Mouse (Mus musculus) C2C12 (cell line): Measurements from ENCODE around the gene Tbc1d21. TPM values are rescaled to one million over a fixed set of nuclear protein-coding genes. Genes with fewer than 3 reads are reported as not detected.
A peak's percentile ranks its signal among the peaks of the same experiment; 100 is the strongest.

Experiments used
- H3K27me3 ChIP-seq: one replicate; pipeline ENCODE4 v1.6.1; 2011; ENCODE audit not compliant: control insufficient read depth, insufficient read depth, insufficient read length
- H3K36me3 ChIP-seq: one replicate; pipeline ENCODE4 v1.6.1; 2011; ENCODE audit not compliant: control insufficient read depth, insufficient read depth
- H3K4me3 ChIP-seq: one replicate; pipeline ENCODE4 v1.5.1; 2011; ENCODE audit warnings: mild to moderate bottlenecking, control low read depth; ENCODE audit not compliant: poor library complexity, insufficient read depth, severe bottlenecking
- H3K79me2 ChIP-seq: one replicate; pipeline ENCODE4 v1.6.1; 2011; ENCODE audit not compliant: control insufficient read depth, insufficient read depth
- H3K79me3 ChIP-seq: one replicate; pipeline ENCODE4 v1.6.1; 2011; ENCODE audit warnings: low read depth, control low read depth
- H3ac ChIP-seq: one replicate; pipeline ENCODE3; 2011; ENCODE audit warnings: low read depth; ENCODE audit not compliant: control insufficient read depth, insufficient read length
- CEBPB ChIP-seq: IDR thresholded peaks from one replicate; pipeline ENCODE4 v1.6.1; 2011; ENCODE audit warnings: low read depth, mild to moderate bottlenecking, control low read depth, moderate library complexity
- CTCF ChIP-seq: IDR thresholded peaks from one replicate; pipeline ENCODE4 v1.5.1; 2011; ENCODE audit not compliant: control insufficient read depth, insufficient read depth, insufficient read length
- FOSL1 ChIP-seq: IDR thresholded peaks from one replicate; pipeline ENCODE4 v1.8.0; 2011; ENCODE audit warnings: mild to moderate bottlenecking, low read length; ENCODE audit not compliant: poor library complexity, insufficient read depth, severe bottlenecking
- MAX ChIP-seq: IDR thresholded peaks from one replicate; pipeline ENCODE4 v1.6.1; 2011; ENCODE audit warnings: mild to moderate bottlenecking, control low read depth
- MYOD1 ChIP-seq: IDR thresholded peaks from one replicate; pipeline ENCODE4 v1.6.1; 2011; ENCODE audit warnings: low read depth; ENCODE audit not compliant: control insufficient read depth, insufficient read length
- MYOG ChIP-seq: IDR thresholded peaks from one replicate; pipeline ENCODE4 v1.6.1; 2011; ENCODE audit not compliant: control insufficient read depth, insufficient read length; ENCODE audit errors: extremely low read depth
- USF1 ChIP-seq: IDR thresholded peaks from one replicate; pipeline ENCODE4 v1.6.1; 2011; ENCODE audit warnings: low read depth, mild to moderate bottlenecking, control low read depth, moderate library complexity
- polyA plus RNA-seq: library from polyadenylated mRNA; unstranded; fragments of >200 nt; fragmentation: generic; extraction: Trizol; gene quantifications from one replicate; pipeline ENCODE4 v1.2.1, GENCODE M21; 2012; ENCODE audit warnings: missing spikeins

The Tbc1d21 gene
- polyA plus RNA-seq, 1 experiment: not detected

DNA sequence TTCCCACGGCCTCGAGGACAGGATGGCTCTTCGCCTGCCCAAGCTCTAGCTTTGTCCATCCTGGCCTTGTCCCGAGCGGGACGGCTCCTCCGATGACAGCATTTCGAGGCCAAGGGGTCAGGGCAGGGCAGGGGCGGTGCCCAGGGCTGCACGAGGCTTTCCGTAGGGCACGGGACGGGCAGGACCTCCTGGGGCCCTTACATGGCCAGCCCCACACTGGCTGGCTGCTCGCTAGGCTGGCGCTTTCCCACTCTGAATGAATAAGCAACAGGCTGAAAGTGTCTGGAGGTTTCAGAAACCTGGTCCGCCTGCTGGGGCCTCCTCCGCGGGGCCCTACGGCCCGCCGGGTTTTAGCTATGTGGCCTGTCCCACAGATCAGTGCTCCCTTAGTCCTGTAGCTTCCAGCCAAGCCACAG is 57.3 kb downstream of the Tbc1d21 start, which contains the start of gene Loxl1:
Gene Loxl1 (minus strand): TSS at position 243 of the 416 bp plus-strand sequence.
- H3K79me3 ChIP-seq: no peaks in the 10 kb centered on the region
- H3K79me2 ChIP-seq: no peaks in the 10 kb centered on the region
- no peak within 1 kb of the TSS for H3K4me3 ChIP-seq
- no peaks in the 10 kb centered on the region for H3K36me3 ChIP-seq
- H3K27me3 ChIP-seq: no peaks in the 10 kb centered on the region
- H3ac ChIP-seq: peak within 1 kb of the TSS; percentile 38
- TF ChIP-seq CTCF (no peak), MAX (peak; percentile 49), MYOD1 (no peak), MYOG (no peak)

- H3ac ChIP-seq: peak overlapping the region; percentile 38
- TF ChIP-seq FOSL1 (no peak), CEBPB (no peak), MYOG (no peak), USF1 (no peak), CTCF (no peak), MYOD1 (no peak), MAX (no peak)
- no peak overlapping the region for H3K4me3 ChIP-seq
- H3K36me3 ChIP-seq: no peaks in the 10 kb centered on the region
- no peaks in the 10 kb centered on the region for H3K27me3 ChIP-seq
- no peaks in the 10 kb centered on the region for H3K79me3 ChIP-seq
- H3K79me2 ChIP-seq: no peaks in the 10 kb centered on the region
Measured at GRCm38 (mm10) chr9:58312196-58312943, 57.9 kb downstream of the Tbc1d21 start.

DNA sequence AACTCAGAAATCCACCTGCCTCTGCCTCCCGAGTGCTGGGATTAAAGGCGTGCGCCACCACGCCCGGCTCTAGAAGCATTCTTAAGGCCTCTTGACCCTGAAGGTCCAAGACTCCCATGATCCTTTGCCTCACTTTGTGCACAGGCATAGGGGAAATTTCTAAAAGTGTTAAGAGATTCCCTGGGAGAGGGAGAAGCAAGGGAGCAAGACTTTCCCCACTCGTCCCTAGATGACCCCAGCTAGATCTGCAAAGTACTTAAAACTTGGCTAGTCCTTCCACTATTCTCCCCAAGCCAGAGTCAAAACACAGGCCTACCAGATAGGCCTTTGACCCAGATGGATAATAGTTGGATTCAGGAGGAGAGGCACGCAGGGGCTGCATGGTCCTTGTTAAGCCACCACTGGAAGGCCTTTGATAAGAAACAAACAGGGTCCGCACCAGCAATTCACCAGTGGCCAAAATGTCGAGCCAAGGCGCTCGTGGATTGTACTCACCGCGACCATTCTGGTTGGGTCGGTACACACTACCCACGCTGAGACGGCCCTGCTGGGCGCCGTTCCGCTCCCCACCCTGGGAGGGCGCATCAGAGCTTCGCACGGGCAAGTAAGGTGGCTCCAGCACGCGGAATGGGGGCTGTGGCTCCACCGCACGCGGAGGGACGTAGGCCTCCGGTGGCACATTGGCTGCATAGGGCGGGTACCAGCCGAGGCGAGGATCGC is 58.9 kb downstream of the Tbc1d21 start:
- Histone ChIP-seq H3K27me3 (no peaks in the 10 kb centered on the region), H3K36me3 (no peaks in the 10 kb centered on the region), H3K4me3 (no peak overlapping the region), H3K79me3 (no peaks in the 10 kb centered on the region), H3K79me2 (no peaks in the 10 kb centered on the region), H3ac (no peak overlapping the region)
- TF ChIP-seq CTCF (no peak), FOSL1 (no peak), MYOD1 (no peak), CEBPB (no peak), MYOG (no peak), MAX (no peak), USF1 (no peak)

GRCm38 (mm10) chr9:58310043-58310660 is 60.1 kb downstream of the Tbc1d21 start:
- TF ChIP-seq CEBPB: no peak
- no peak for TF ChIP-seq MAX
- TF ChIP-seq FOSL1: no peak
- no peak for TF ChIP-seq MYOD1
- TF ChIP-seq MYOG: no peak
- no peak for TF ChIP-seq USF1
- TF ChIP-seq CTCF: no peak
- no peak overlapping the region for H3ac ChIP-seq
- H3K79me3 ChIP-seq: no peaks in the 10 kb centered on the region
- H3K79me2 ChIP-seq: no peaks in the 10 kb centered on the region
- H3K27me3 ChIP-seq: no peaks in the 10 kb centered on the region
- no peaks in the 10 kb centered on the region for H3K36me3 ChIP-seq
- H3K4me3 ChIP-seq: no peak overlapping the region

Other genes with a start within 250 kb of the Tbc1d21 start
- gene Islr, start 166.1 kb downstream of the Tbc1d21 start, polyA plus RNA-seq: 10.3 TPM
- 0.07 TPM for gene Islr2, start 166.1 kb downstream of the Tbc1d21 start, polyA plus RNA-seq
- gene Pml, start 120.7 kb downstream of the Tbc1d21 start, polyA plus RNA-seq: 24.3 TPM
- 13.4 TPM for gene Stoml1, start 117.3 kb downstream of the Tbc1d21 start, polyA plus RNA-seq
- gene Loxl1, start 57.3 kb downstream of the Tbc1d21 start, polyA plus RNA-seq: 5.1 TPM
- gene Insyn1, start 118.1 kb upstream of the Tbc1d21 start, polyA plus RNA-seq: 23.3 TPM
- 28.8 TPM for gene Cd276, start 185.0 kb upstream of the Tbc1d21 start, polyA plus RNA-seq
- gene Nptn, start 211.8 kb upstream of the Tbc1d21 start, polyA plus RNA-seq: 262 TPM